Comparison of ENCODE assay signal across 8 mouse cellular contexts in the genomic region with DNA sequence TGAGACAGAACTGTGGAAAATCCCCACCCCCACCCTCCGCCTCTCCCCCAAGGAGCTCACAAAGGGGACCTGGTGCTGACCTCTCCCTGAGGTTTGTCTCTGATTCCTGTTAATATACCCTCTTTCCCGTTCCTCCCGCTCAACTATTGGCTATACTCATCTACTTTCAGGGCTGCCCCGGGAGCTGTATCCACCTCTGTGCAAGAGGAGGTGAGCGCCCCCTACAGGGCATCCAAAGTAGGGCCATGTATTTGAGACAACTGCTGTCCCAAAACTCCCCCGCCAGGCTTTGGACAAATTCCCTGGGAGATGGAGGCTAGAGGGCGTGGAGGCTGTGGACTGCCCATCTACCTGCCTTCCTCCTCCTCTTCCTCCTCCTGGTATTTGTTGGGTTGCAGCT. TPM values are rescaled to one million over a fixed set of nuclear protein-coding genes. Genes with fewer than 3 reads are reported as not detected.
DNase-seq lines count a peak whose midpoint lies in the region; ATAC-seq lines count a peak whose summit lies in the region.

No protein-coding gene starts in this region.

- H3K4me2 ChIP-seq in midbrain, embryonic 11.5 days: no peak overlapping the region
- H3K4me2 ChIP-seq in midbrain, embryonic 15.5 days: no peak overlapping the region
- H3K4me2 ChIP-seq in embryonic facial prominence, embryonic 11.5 days (ENCODE audit: low read depth, low read length): no peak overlapping the region
- 0 out of 2 replicates have a peak overlapping the region, but pooled peaks have one; percentile 10 for H3K4me2 ChIP-seq in liver, embryonic 12.5 days

- H3K36me3 ChIP-seq in midbrain, embryonic 11.5 days (ENCODE audit: control insufficient read depth, insufficient read depth, low read length): no peaks in the 10 kb centered on the region
- H3K36me3 ChIP-seq in midbrain, embryonic 15.5 days (replicated peaks): no peaks in the 10 kb centered on the region
- no peaks in the 10 kb centered on the region for H3K36me3 ChIP-seq in embryonic facial prominence, embryonic 11.5 days (replicated peaks; ENCODE audit: control insufficient read depth, insufficient read depth, low read depth, low read length)
- H3K36me3 ChIP-seq in liver, embryonic 12.5 days: no peaks in the 10 kb centered on the region

- H3K27ac ChIP-seq in midbrain, embryonic 11.5 days (ENCODE audit: low read depth, low read length): no peak overlapping the region
- H3K27ac ChIP-seq in midbrain, embryonic 15.5 days: no peak overlapping the region
- no peak overlapping the region for H3K27ac ChIP-seq in embryonic facial prominence, embryonic 11.5 days (replicated peaks; ENCODE audit: low read depth, low read length)
- no peak overlapping the region for H3K27ac ChIP-seq in liver, embryonic 12.5 days

- DNase-seq in midbrain, embryonic 11.5 days (ENCODE audit: low spot score, missing footprints): peak; percentile 94
- DNase-seq in adrenal gland, postnatal 36 days: peak; percentile 85 to 90
- peak; percentile 77 for DNase-seq in embryonic facial prominence, embryonic 11.5 days (ENCODE audit: low spot score)
- peak; percentile 62 to 64 for DNase-seq in heart, postnatal 36 days
- DNase-seq in retina, embryonic 14.5 days (ENCODE audit: low spot score): peak; percentile 83
- peak; percentile 67 to 70 for DNase-seq in urinary bladder, postnatal 36 days (ENCODE audit: low spot score in 2 of 2)

- H3K4me3 ChIP-seq in midbrain, embryonic 11.5 days (ENCODE audit: low read depth, low read length): no peak overlapping the region
- no peak overlapping the region for H3K4me3 ChIP-seq in midbrain, embryonic 15.5 days
- H3K4me3 ChIP-seq in embryonic facial prominence, embryonic 11.5 days (ENCODE audit: low read depth, low read length): no peak overlapping the region
- no peak overlapping the region for H3K4me3 ChIP-seq in liver, embryonic 12.5 days

- no peaks in the 10 kb centered on the region for H3K4me1 ChIP-seq in midbrain, embryonic 11.5 days (ENCODE audit: control insufficient read depth, insufficient read depth, low read length)
- peaks cover 29% of the 10 kb centered on the region for H3K4me1 ChIP-seq in midbrain, embryonic 15.5 days
- H3K4me1 ChIP-seq in embryonic facial prominence, embryonic 11.5 days (ENCODE audit: control insufficient read depth, insufficient read depth, low read length): no peaks in the 10 kb centered on the region; the same call in 1 of the 2 replicates
- peaks cover 47% of the 10 kb centered on the region for H3K4me1 ChIP-seq in liver, embryonic 12.5 days

- peaks cover 11% of the 10 kb centered on the region for H3K27me3 ChIP-seq in midbrain, embryonic 11.5 days (ENCODE audit: control insufficient read depth, insufficient read depth, low read length)
- H3K27me3 ChIP-seq in midbrain, embryonic 15.5 days (replicated peaks): no peaks in the 10 kb centered on the region
- peaks cover 6% of the 10 kb centered on the region; the same call in 1 of the 2 replicates for H3K27me3 ChIP-seq in embryonic facial prominence, embryonic 11.5 days (ENCODE audit: control insufficient read depth, insufficient read depth, low read length)
- peaks cover 78% of the 10 kb centered on the region for H3K27me3 ChIP-seq in liver, embryonic 12.5 days (replicated peaks)

- WGBS in midbrain, embryonic 11.5 days: 9% methylated on average over 7 of the region's 7 CpGs
- WGBS in midbrain, embryonic 15.5 days: 7% methylated on average over 7 of the region's 7 CpGs
- 10% methylated on average over 7 of the region's 7 CpGs for WGBS in embryonic facial prominence, embryonic 11.5 days
- 14% methylated on average over 7 of the region's 7 CpGs for WGBS in liver, embryonic 12.5 days (ENCODE audit: insufficient replicate concordance)

- peak; percentile 64 for ATAC-seq in midbrain, embryonic 11.5 days (ENCODE audit: low FRiP score)
- ATAC-seq in midbrain, embryonic 15.5 days (replicated peaks): no peak
- 0 out of 2 replicates have a peak, but pooled peaks have one; percentile 65 for ATAC-seq in embryonic facial prominence, embryonic 11.5 days (replicated peaks; ENCODE audit: insufficient number of reproducible peaks, low FRiP score, low TSS enrichment, low read depth)
- peak; percentile 26; the same call in 1 of the 2 replicates for ATAC-seq in liver, embryonic 12.5 days

- no peak overlapping the region for H3K9ac ChIP-seq in midbrain, embryonic 11.5 days (ENCODE audit: low read length)
- no peak overlapping the region for H3K9ac ChIP-seq in midbrain, embryonic 15.5 days
- H3K9ac ChIP-seq in embryonic facial prominence, embryonic 11.5 days (replicated peaks; ENCODE audit: low read length): no peak overlapping the region
- no peak overlapping the region for H3K9ac ChIP-seq in liver, embryonic 12.5 days

- intact Hi-C loops in heart, postnatal 36 days (cut with DNase I): loop anchor here (1.0 kb wide), 1 partner anchor 39 kb away; no protein-coding TSS in a partner anchor

- H3K9me3 ChIP-seq in midbrain, embryonic 11.5 days (ENCODE audit: control insufficient read depth, low read length): no peaks in the 10 kb centered on the region
- no peaks in the 10 kb centered on the region for H3K9me3 ChIP-seq in midbrain, embryonic 15.5 days
- H3K9me3 ChIP-seq in embryonic facial prominence, embryonic 11.5 days (replicated peaks; ENCODE audit: control insufficient read depth, low read length): no peaks in the 10 kb centered on the region
- no peaks in the 10 kb centered on the region for H3K9me3 ChIP-seq in liver, embryonic 12.5 days (replicated peaks)

RNA-seq across cellular contexts. Expression of a gene that starts 38.2 kb away (rescaled TPM):
- polyA plus RNA-seq in midbrain, embryonic 11.5 days (2014; fragmentation: Nextera tagmentation; extraction: Ambion mirVana): 4.6 TPM in 2 replicates
- 15.7 and 18.3 TPM in 2 replicates for polyA plus RNA-seq in midbrain, embryonic 15.5 days (2015; fragmentation: Nextera tagmentation; extraction: Ambion mirVana)
- total RNA-seq in adrenal gland, postnatal 36 days (2021): 10 to 100 TPM; 37.3 to 53.0 TPM
- 2.0 and 2.6 TPM in 2 replicates for polyA plus RNA-seq in embryonic facial prominence, embryonic 11.5 days (2014; fragmentation: Nextera tagmentation; extraction: Ambion mirVana)
- total RNA-seq in heart, postnatal 36 days (2021): 10 to 100 TPM in 1 of 2 experiments, 1 to 10 TPM in 1; 6.0 to 10.0 TPM
- 1.2 and 1.3 TPM in 2 replicates for polyA plus RNA-seq in liver, embryonic 12.5 days (2016; fragmentation: Nextera tagmentation; extraction: Ambion mirVana)

RNA-seq across cellular contexts. Expression of a gene that starts 40.7 kb away (rescaled TPM):
- 15.3 and 17.3 TPM in 2 replicates for polyA plus RNA-seq in midbrain, embryonic 11.5 days (2014; fragmentation: Nextera tagmentation; extraction: Ambion mirVana)
- polyA plus RNA-seq in midbrain, embryonic 15.5 days (2015; fragmentation: Nextera tagmentation; extraction: Ambion mirVana): 13.1 and 14.0 TPM in 2 replicates
- 10 to 100 TPM; 29.8 to 30.6 TPM for total RNA-seq in adrenal gland, postnatal 36 days (2021)
- polyA plus RNA-seq in embryonic facial prominence, embryonic 11.5 days (2014; fragmentation: Nextera tagmentation; extraction: Ambion mirVana): 20.0 and 23.2 TPM in 2 replicates
- 1 to 10 TPM; 9.0 to 9.7 TPM for total RNA-seq in heart, postnatal 36 days (2021)
- polyA plus RNA-seq in liver, embryonic 12.5 days (2016; fragmentation: Nextera tagmentation; extraction: Ambion mirVana): 19.7 and 20.5 TPM in 2 replicates

RNA-seq across cellular contexts. Expression of a gene that starts 53.1 kb away (rescaled TPM):
- polyA plus RNA-seq in midbrain, embryonic 11.5 days (2014; fragmentation: Nextera tagmentation; extraction: Ambion mirVana): 28.5 and 29.8 TPM in 2 replicates
- polyA plus RNA-seq in midbrain, embryonic 15.5 days (2015; fragmentation: Nextera tagmentation; extraction: Ambion mirVana): 15.4 and 18.3 TPM in 2 replicates
- total RNA-seq in adrenal gland, postnatal 36 days (2021): 10 to 100 TPM; 20.7 to 22.4 TPM
- 37.3 and 37.5 TPM in 2 replicates for polyA plus RNA-seq in embryonic facial prominence, embryonic 11.5 days (2014; fragmentation: Nextera tagmentation; extraction: Ambion mirVana)
- total RNA-seq in heart, postnatal 36 days (2021): 1 to 10 TPM; 5.3 to 7.2 TPM
- 17.6 and 17.9 TPM in 2 replicates for polyA plus RNA-seq in liver, embryonic 12.5 days (2016; fragmentation: Nextera tagmentation; extraction: Ambion mirVana)
